Mouse (Mus musculus) MEL (cell line): Measurements from ENCODE around the gene Dolpp1. TPM values are rescaled to one million over a fixed set of nuclear protein-coding genes. Genes with fewer than 3 reads are reported as not detected.

Experiments
- DNase-seq: peaks from one replicate; pipeline ENCODE4 v3.0.0; 2011; ENCODE audit warnings: low read depth, low spot score
- H3K27ac ChIP-seq: 2 replicates; pipeline ENCODE4 v1.5.1; 2012; ENCODE audit warnings: low read depth, mild to moderate bottlenecking, control low read depth, low read length, moderate library complexity; ENCODE audit not compliant: control insufficient read depth
- H3K27me3 ChIP-seq, 2 experiments: fragments of 150-350 bp in 1 of 2; sonication (generic) in 1 of 2; 2 replicates each; pipeline ENCODE4 v1.6.1; 2012; ENCODE audit warnings: low read length in 2 of 2, mild to moderate bottlenecking in 2 of 2, improper control_type of control experiment in 1 of 2, moderate library complexity in 1 of 2; ENCODE audit not compliant: insufficient read depth in 2 of 2, control insufficient read depth in 1 of 2
- H3K36me3 ChIP-seq, 2 experiments: 2 replicates each; pipeline ENCODE4 v1.6.1; 2012 to 2014; ENCODE audit warnings: low read length in 2 of 2, improper control_type of control experiment in 1 of 2, inconsistent platforms in 1 of 2, mild to moderate bottlenecking in 1 of 2; ENCODE audit not compliant: insufficient read depth in 2 of 2, control insufficient read depth in 1 of 2
- H3K4me1 ChIP-seq, 2 experiments: fragments of 150-350 bp in 1 of 2; sonication (generic) in 1 of 2; 2 replicates each; pipeline ENCODE4 v1.6.1; 2012; ENCODE audit warnings: low read length in 2 of 2, improper control_type of control experiment in 1 of 2, mild to moderate bottlenecking in 1 of 2; ENCODE audit not compliant: insufficient read depth in 2 of 2, control insufficient read depth in 1 of 2
- H3K4me3 ChIP-seq, 2 experiments: fragments of 150-350 bp in 1 of 2; sonication (generic) in 1 of 2; 2 replicates each; pipeline ENCODE4 v1.5.1; 2012; ENCODE audit warnings: low read depth in 2 of 2, low read length in 2 of 2, mild to moderate bottlenecking in 2 of 2, moderate library complexity in 2 of 2, control low read depth in 1 of 2, improper control_type of control experiment in 1 of 2; ENCODE audit not compliant: control insufficient read depth in 1 of 2, insufficient read depth in 1 of 2
- H3K79me2 ChIP-seq: 2 replicates; pipeline ENCODE4 v1.6.1; 2012; ENCODE audit warnings: mild to moderate bottlenecking, low read length, moderate library complexity; ENCODE audit not compliant: control insufficient read depth, poor library complexity, insufficient read depth
- H3K9ac ChIP-seq: 2 replicates; pipeline ENCODE4 v1.6.1; 2012; ENCODE audit warnings: low read depth, mild to moderate bottlenecking, control low read depth, low read length, moderate library complexity; ENCODE audit not compliant: control insufficient read depth, poor library complexity, severe bottlenecking
- H3K9me3 ChIP-seq: fragments of 150-350 bp; sonication (generic); replicated peaks from 2 replicates; pipeline ENCODE4 v1.6.1; 2012; ENCODE audit warnings: mild to moderate bottlenecking, low read length, improper control_type of control experiment, moderate library complexity; ENCODE audit not compliant: insufficient read depth
- BHLHE40 ChIP-seq: IDR thresholded peaks from 2 replicates; pipeline ENCODE4 v1.6.1; 2012; ENCODE audit warnings: low read depth, mild to moderate bottlenecking, inconsistent platforms, low read length, improper control_type of control experiment, borderline replicate concordance
- CTCF ChIP-seq, 3 experiments: IDR thresholded peaks in 2 of 3; conservative IDR thresholded peaks in 1 of 3; 2 replicates each; pipeline ENCODE4 v1.5.1; 2011 to 2012; ENCODE audit warnings: low read length in 3 of 3, low read depth in 2 of 3, mild to moderate bottlenecking in 2 of 3, improper control_type of control experiment in 1 of 3, inconsistent platforms in 1 of 3, mixed read lengths in 1 of 3, moderate library complexity in 1 of 3; ENCODE audit not compliant: control insufficient read depth in 1 of 3, insufficient read depth in 1 of 3, poor library complexity in 1 of 3, severe bottlenecking in 1 of 3
- ELF1 ChIP-seq: IDR thresholded peaks from 2 replicates; pipeline ENCODE4 v1.6.1; 2014; ENCODE audit warnings: low read depth, mild to moderate bottlenecking, inconsistent platforms, low read length, improper control_type of control experiment, moderate library complexity
- ETS1 ChIP-seq: IDR thresholded peaks from 2 replicates; pipeline ENCODE4 v1.6.1; 2012; ENCODE audit warnings: low read depth, mild to moderate bottlenecking, inconsistent platforms, low read length, improper control_type of control experiment, moderate library complexity
- KAT2A ChIP-seq: conservative IDR thresholded peaks from 2 replicates; pipeline ENCODE4 v1.6.1; 2012; ENCODE audit warnings: low read depth, low read length, improper control_type of control experiment, inconsistent platforms
- MAX ChIP-seq: IDR thresholded peaks from 2 replicates; pipeline ENCODE4 v1.6.1; 2011; ENCODE audit warnings: low read length, improper control_type of control experiment
- MAZ ChIP-seq: IDR thresholded peaks from 2 replicates; pipeline ENCODE4 v1.6.1; 2012; ENCODE audit warnings: low read depth, mild to moderate bottlenecking, inconsistent platforms, low read length, improper control_type of control experiment
- MEF2A ChIP-seq: IDR thresholded peaks from 2 replicates; pipeline ENCODE4 v1.6.1; 2014; ENCODE audit warnings: low read depth, mild to moderate bottlenecking, inconsistent platforms, low read length, improper control_type of control experiment; ENCODE audit not compliant: poor library complexity, insufficient replicate concordance, severe bottlenecking; ENCODE audit errors: extremely low read depth
- MYB ChIP-seq: IDR thresholded peaks from 2 replicates; pipeline ENCODE4 v1.6.1; 2011; ENCODE audit warnings: mild to moderate bottlenecking, low read depth, low read length, improper control_type of control experiment
- NELFE ChIP-seq: IDR thresholded peaks from 2 replicates; pipeline ENCODE4 v1.6.1; 2011; ENCODE audit warnings: low read depth, low read length, improper control_type of control experiment
- NRF1 ChIP-seq: IDR thresholded peaks from 2 replicates; pipeline ENCODE4 v1.6.1; 2014; ENCODE audit warnings: low read depth, mild to moderate bottlenecking, inconsistent platforms, low read length, improper control_type of control experiment, moderate library complexity; ENCODE audit not compliant: poor library complexity, insufficient read depth, severe bottlenecking
- POLR2A ChIP-seq, 2 experiments: IDR thresholded peaks; 2 replicates each; pipeline ENCODE4 v1.6.1; 2011 to 2012; ENCODE audit warnings: low read length in 2 of 2, mild to moderate bottlenecking in 2 of 2, control low read depth in 1 of 2, improper control_type of control experiment in 1 of 2, low read depth in 1 of 2, moderate library complexity in 1 of 2; ENCODE audit not compliant: control insufficient read depth in 1 of 2, insufficient read depth in 1 of 2, poor library complexity in 1 of 2
- POLR2AphosphoS2 ChIP-seq: IDR thresholded peaks from 2 replicates; pipeline ENCODE4 v1.6.1; 2011; ENCODE audit warnings: low read length, improper control_type of control experiment
- RAD21 ChIP-seq: IDR thresholded peaks from 2 replicates; pipeline ENCODE4 v1.6.1; 2011; ENCODE audit warnings: mild to moderate bottlenecking, low read depth, low read length, improper control_type of control experiment
- RCOR1 ChIP-seq: IDR thresholded peaks from 2 replicates; pipeline ENCODE4 v1.6.1; 2012; ENCODE audit warnings: low read depth, mild to moderate bottlenecking, inconsistent platforms, low read length, improper control_type of control experiment
- SIN3A ChIP-seq: IDR thresholded peaks from 2 replicates; pipeline ENCODE4 v1.6.1; 2012; ENCODE audit warnings: low read length, improper control_type of control experiment, inconsistent platforms
- SMC3 ChIP-seq: IDR thresholded peaks from 2 replicates; pipeline ENCODE4 v1.6.1; 2011; ENCODE audit warnings: low read depth, low read length, improper control_type of control experiment
- UBTF ChIP-seq: IDR thresholded peaks from 2 replicates; pipeline ENCODE4 v1.6.1; 2012; ENCODE audit warnings: low read depth, mild to moderate bottlenecking, inconsistent platforms, low read length, improper control_type of control experiment, moderate library complexity, borderline replicate concordance; ENCODE audit not compliant: insufficient read depth
- USF1 ChIP-seq: IDR thresholded peaks from 2 replicates; pipeline ENCODE4 v1.6.1; 2014; ENCODE audit warnings: low read depth, mild to moderate bottlenecking, inconsistent platforms, low read length, improper control_type of control experiment, moderate library complexity
- ZC3H11A ChIP-seq: IDR thresholded peaks from 2 replicates; pipeline ENCODE4 v1.6.1; 2012; ENCODE audit warnings: low read depth, mild to moderate bottlenecking, inconsistent platforms, low read length, improper control_type of control experiment
- ZKSCAN1 ChIP-seq: IDR thresholded peaks from 2 replicates; pipeline ENCODE4 v1.6.1; 2012; ENCODE audit warnings: low read depth, mild to moderate bottlenecking, inconsistent platforms, low read length, improper control_type of control experiment, moderate library complexity
- polyA plus RNA-seq, 2 experiments: library from polyadenylated mRNA; stranded (reverse) in 1 of 2; unstranded in 1 of 2; fragments of >175 nt in 1 of 2; fragments of >200 nt in 1 of 2; gene quantifications; 2 replicates each; pipeline versions ENCODE4 v1.2.1 to v1.2.4; 2012; ENCODE audit warnings: low replicate concordance in 2 of 2, low read depth in 1 of 2; ENCODE audit not compliant: insufficient read length in 2 of 2, insufficient read depth in 1 of 2, missing spikeins in 1 of 2
- total RNA-seq: library from RNA; depleted of rRNA; stranded (reverse); fragments of 300-350 nt; gene quantifications from 2 replicates; pipeline ENCODE4 v1.2.3, GENCODE M21; 2012

Gene Dolpp1
- total and polyA plus RNA-seq, 3 experiments, result 28.0 to 37.5 TPM; not detected in 1

- Histone ChIP-seq H3K36me3 (peaks cover 0 to 10% of the 10 kb centered on the region in 2 experiments; a peak in 2 of 4 replicates), H3K27me3 (no peaks in the 10 kb centered on the region), H3K9ac (no peak overlapping the region), H3K4me3 (no peak overlapping the region), H3K4me1 (no peaks in the 10 kb centered on the region), H3K79me2 (no peaks in the 10 kb centered on the region), H3K9me3 (no peaks in the 10 kb centered on the region), H3K27ac (no peak overlapping the region)
- TF ChIP-seq ETS1 (no peak), USF1 (no peak), SIN3A (no peak), RCOR1 (no peak), RAD21 (peak; percentile 49), MEF2A (no peak), MAX (no peak), ZKSCAN1 (no peak), NRF1 (no peak), NELFE (no peak), POLR2A (IDR thresholded peaks at IDR 0.05; ENCODE audit: control insufficient read depth in 1 of 2, insufficient read depth in 1 of 2, low read depth in 1 of 2, low read length in 2 of 2, poor library complexity in 1 of 2) (no peak), BHLHE40 (no peak), ZC3H11A (peak; percentile 39), KAT2A (no peak), SMC3 (peak; percentile 81), CTCF (IDR thresholded peaks at IDR 0.05 in 2 of 3, conservative IDR thresholded peaks at IDR 0.05 in 1 of 3; ENCODE audit: control insufficient read depth in 1 of 3, insufficient read depth in 1 of 3, low read depth in 2 of 3, low read length in 3 of 3, poor library complexity in 1 of 3, severe bottlenecking in 1 of 3) (peak; percentile 68 to 89 (median 84)), UBTF (no peak), MAZ (no peak), MYB (no peak), POLR2AphosphoS2 (no peak), ELF1 (no peak)
- peak; percentile 76 for DNase-seq
These were observed 48.9 kb downstream of the Dolpp1 start for GRCm38 (mm10) chr2:30440701-30441517.
